Mouse (Mus musculus) embryonic fibroblast, embryonic 13.5 days (primary cell): ENCODE results near the gene Atp5b.

ENCODE experiments used
- CTCF ChIP-seq: IDR thresholded peaks from 2 replicates; pipeline ENCODE4 v1.5.1; 2011; ENCODE audit warnings: mild to moderate bottlenecking, control low read depth, low read length, moderate library complexity, borderline replicate concordance; ENCODE audit not compliant: insufficient read depth
- POLR2A ChIP-seq: IDR thresholded peaks from 2 replicates; pipeline ENCODE4 v1.6.1; 2011; ENCODE audit warnings: low read depth, mild to moderate bottlenecking, control low read depth, low read length, moderate library complexity

DNA sequence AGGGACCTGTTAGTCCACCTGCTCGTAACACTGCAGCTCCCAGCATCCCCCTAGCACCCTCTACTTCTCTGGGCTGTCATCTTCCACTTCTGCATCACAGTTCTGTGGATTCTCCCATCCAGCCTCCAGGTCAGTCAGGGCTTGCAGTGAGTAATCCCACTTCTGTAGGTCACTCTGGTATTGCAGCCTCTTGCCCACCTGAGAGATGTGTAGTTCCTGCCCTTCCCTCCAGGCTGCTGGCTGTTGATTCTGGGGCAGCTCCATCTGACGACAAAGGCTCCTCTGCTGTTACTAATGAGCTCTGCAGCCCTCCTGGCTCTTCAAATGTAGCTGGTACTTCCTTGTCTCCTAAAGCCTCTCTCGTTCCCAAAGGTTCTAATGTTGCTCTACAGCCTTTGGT, 43.2 kb upstream of the Atp5b start:
- TF ChIP-seq CTCF (no peak), POLR2A (no peak)
